12 mouse cellular contexts compared by ENCODE assay signal in genomic region chr1:30930823-30931222, GRCm38 (mm10). TPM values are rescaled to one million over a fixed set of nuclear protein-coding genes. Genes with fewer than 3 reads are reported as not detected.
DNase-seq lines count a peak whose midpoint lies in the region; ATAC-seq and TF ChIP-seq lines count a peak whose summit lies in the region.
"Had no signal": no experiment of that assay in that cellular context is flagged by ENCODE, and none has a peak within 500 bp of the region (broad histone marks: within the 10 kb centered on the region; RNA-seq: fewer than 3 reads in every experiment).

No protein-coding gene starts in this region.

- H3K36me3 ChIP-seq in kidney, postnatal 0 days (ENCODE audit: insufficient read depth, low read length): no peaks in the 10 kb centered on the region
- no peaks in the 10 kb centered on the region for H3K36me3 ChIP-seq in kidney, embryonic 16.5 days (ENCODE audit: insufficient read depth, low read length)
- no peaks in the 10 kb centered on the region for H3K36me3 ChIP-seq in midbrain, postnatal 0 days (ENCODE audit: insufficient read depth, low read length)
- no peaks in the 10 kb centered on the region for H3K36me3 ChIP-seq in midbrain, embryonic 13.5 days
- no peaks in the 10 kb centered on the region for H3K36me3 ChIP-seq in forebrain, embryonic 16.5 days (ENCODE audit: control insufficient read depth, insufficient read depth)
- H3K36me3 ChIP-seq: forebrain, embryonic 15.5 days; heart, embryonic 12.5 days; midbrain, embryonic 12.5 days had no signal

- 57% methylated on average over 2 of the region's 2 CpGs for WGBS in kidney, postnatal 0 days
- 77% methylated on average over 2 of the region's 2 CpGs for WGBS in kidney, embryonic 16.5 days
- 86% methylated on average over 2 of the region's 2 CpGs for WGBS in midbrain, postnatal 0 days
- WGBS in midbrain, embryonic 13.5 days: 66% methylated on average over 2 of the region's 2 CpGs
- WGBS in forebrain, embryonic 16.5 days: 73% methylated on average over 2 of the region's 2 CpGs

- no peak overlapping the region for H3K4me3 ChIP-seq in kidney, postnatal 0 days (replicated peaks; ENCODE audit: low read depth, low read length)
- H3K4me3 ChIP-seq in kidney, embryonic 16.5 days (ENCODE audit: low read length): no peak overlapping the region
- no peak overlapping the region for H3K4me3 ChIP-seq in midbrain, postnatal 0 days (ENCODE audit: low read depth, low read length)
- no peak overlapping the region for H3K4me3 ChIP-seq in midbrain, embryonic 13.5 days (replicated peaks)
- H3K4me3 ChIP-seq in forebrain, embryonic 16.5 days (replicated peaks; ENCODE audit: low read length): no peak overlapping the region
- H3K4me3 ChIP-seq: forebrain, embryonic 15.5 days; heart, embryonic 12.5 days; midbrain, embryonic 12.5 days had no signal

- peak; percentile 71 for TF ChIP-seq CTCF in kidney, postnatal 0 days (IDR thresholded peaks at IDR 0.05; ENCODE audit: low read depth)
- TF ChIP-seq CTCF in midbrain, postnatal 0 days (IDR thresholded peaks at IDR 0.05): peak; percentile 71

- no peak overlapping the region for H3K9ac ChIP-seq in kidney, postnatal 0 days (ENCODE audit: low read depth, low read length)
- no peak overlapping the region for H3K9ac ChIP-seq in kidney, embryonic 16.5 days (replicated peaks; ENCODE audit: low read length)
- H3K9ac ChIP-seq in midbrain, postnatal 0 days (replicated peaks; ENCODE audit: low read length, poor library complexity, severe bottlenecking): no peak overlapping the region
- H3K9ac ChIP-seq in midbrain, embryonic 13.5 days (replicated peaks): no peak overlapping the region
- H3K9ac ChIP-seq in forebrain, embryonic 16.5 days (replicated peaks; ENCODE audit: low read depth, low read length): no peak overlapping the region
- H3K9ac ChIP-seq: forebrain, embryonic 15.5 days; heart, embryonic 12.5 days; midbrain, embryonic 12.5 days had no signal

- H3K27ac ChIP-seq in kidney, postnatal 0 days: no peak overlapping the region
- no peak overlapping the region for H3K27ac ChIP-seq in kidney, embryonic 16.5 days (ENCODE audit: low read length)
- H3K27ac ChIP-seq in midbrain, postnatal 0 days (ENCODE audit: low read depth, low read length): no peak overlapping the region
- no peak overlapping the region for H3K27ac ChIP-seq in midbrain, embryonic 13.5 days
- H3K27ac ChIP-seq in forebrain, embryonic 16.5 days (ENCODE audit: low read length): no peak overlapping the region
- H3K27ac ChIP-seq: forebrain, embryonic 15.5 days; midbrain, embryonic 12.5 days had no signal

- ATAC-seq in kidney, postnatal 0 days (replicated peaks; ENCODE audit: low FRiP score, low read depth): no peak
- no peak for ATAC-seq in kidney, embryonic 16.5 days (ENCODE audit: low FRiP score, low TSS enrichment)
- ATAC-seq in midbrain, postnatal 0 days (ENCODE audit: low FRiP score): no peak
- ATAC-seq in midbrain, embryonic 13.5 days: no peak
- ATAC-seq in forebrain, embryonic 16.5 days: no peak
- ATAC-seq: forebrain, embryonic 15.5 days had no signal

- H3K27me3 ChIP-seq in kidney, postnatal 0 days (ENCODE audit: insufficient read depth, low read length): no peaks in the 10 kb centered on the region
- H3K27me3 ChIP-seq in kidney, embryonic 16.5 days (ENCODE audit: insufficient read depth, low read length): no peaks in the 10 kb centered on the region
- H3K27me3 ChIP-seq in midbrain, postnatal 0 days (ENCODE audit: insufficient read depth, low read length): no peaks in the 10 kb centered on the region
- H3K27me3 ChIP-seq in midbrain, embryonic 13.5 days: no peaks in the 10 kb centered on the region
- H3K27me3 ChIP-seq in forebrain, embryonic 16.5 days (replicated peaks; ENCODE audit: control insufficient read depth, insufficient read depth, low read length): no peaks in the 10 kb centered on the region
- H3K27me3 ChIP-seq: forebrain, embryonic 15.5 days; heart, embryonic 12.5 days; midbrain, embryonic 12.5 days had no signal

- H3K4me1 ChIP-seq in kidney, postnatal 0 days (replicated peaks; ENCODE audit: insufficient read depth, low read length): no peaks in the 10 kb centered on the region
- no peaks in the 10 kb centered on the region for H3K4me1 ChIP-seq in kidney, embryonic 16.5 days (ENCODE audit: insufficient read depth, low read length)
- H3K4me1 ChIP-seq in midbrain, postnatal 0 days (ENCODE audit: insufficient read depth, low read length): no peaks in the 10 kb centered on the region
- no peaks in the 10 kb centered on the region for H3K4me1 ChIP-seq in midbrain, embryonic 13.5 days (replicated peaks)
- H3K4me1 ChIP-seq in forebrain, embryonic 16.5 days (replicated peaks; ENCODE audit: control insufficient read depth, insufficient read depth, low read length): no peaks in the 10 kb centered on the region
- H3K4me1 ChIP-seq: forebrain, embryonic 15.5 days; heart, embryonic 12.5 days; midbrain, embryonic 12.5 days had no signal

- no peak overlapping the region for H3K4me2 ChIP-seq in kidney, postnatal 0 days (ENCODE audit: low read length)
- no peak overlapping the region for H3K4me2 ChIP-seq in kidney, embryonic 16.5 days (replicated peaks; ENCODE audit: low read depth, low read length)
- H3K4me2 ChIP-seq in midbrain, postnatal 0 days (ENCODE audit: low read depth, low read length, poor library complexity, severe bottlenecking): no peak overlapping the region
- no peak overlapping the region for H3K4me2 ChIP-seq in midbrain, embryonic 13.5 days (replicated peaks)
- H3K4me2 ChIP-seq in forebrain, embryonic 16.5 days (ENCODE audit: low read length): no peak overlapping the region
- H3K4me2 ChIP-seq: forebrain, embryonic 15.5 days; heart, embryonic 12.5 days; midbrain, embryonic 12.5 days had no signal

- H3K9me3 ChIP-seq in kidney, postnatal 0 days (replicated peaks; ENCODE audit: low read length): no peaks in the 10 kb centered on the region
- H3K9me3 ChIP-seq in kidney, embryonic 16.5 days (ENCODE audit: low read length): no peaks in the 10 kb centered on the region
- no peaks in the 10 kb centered on the region for H3K9me3 ChIP-seq in midbrain, postnatal 0 days (ENCODE audit: low read length)
- no peaks in the 10 kb centered on the region for H3K9me3 ChIP-seq in midbrain, embryonic 13.5 days
- no peaks in the 10 kb centered on the region for H3K9me3 ChIP-seq in forebrain, embryonic 16.5 days (ENCODE audit: control insufficient read depth, low read length)
- H3K9me3 ChIP-seq: forebrain, embryonic 15.5 days; heart, embryonic 12.5 days; midbrain, embryonic 12.5 days had no signal

- peak; percentile 44 for DNase-seq in kidney, postnatal 0 days (ENCODE audit: low spot score)
- DNase-seq in midbrain, postnatal 0 days (ENCODE audit: low spot score): peak; percentile 3
- DNase-seq in R1 (ENCODE audit: low read depth, low spot score): peak; percentile 81
- peak; percentile 29 to 42 for DNase-seq in kidney, postnatal 4 days

RNA-seq across cellular contexts. Expression of gene AC153137.1, which starts 46.9 kb away (rescaled TPM):
- polyA plus RNA-seq in kidney, postnatal 0 days (2015; fragmentation: Nextera tagmentation; extraction: Ambion mirVana): not detected in 2 replicates
- not detected in 2 replicates for polyA plus RNA-seq in kidney, embryonic 16.5 days (2015; fragmentation: Nextera tagmentation; extraction: Ambion mirVana)
- total RNA-seq in midbrain, postnatal 0 days (2014; rRNA removed): not detected in 2 replicates
- not detected in 2 replicates for polyA plus RNA-seq in midbrain, postnatal 0 days (2015; fragmentation: Nextera tagmentation; extraction: Ambion mirVana)
- not detected in 2 replicates for polyA plus RNA-seq in midbrain, embryonic 13.5 days (2015; fragmentation: Nextera tagmentation; extraction: Ambion mirVana)
- not detected in 2 replicates for polyA plus RNA-seq in forebrain, embryonic 16.5 days (2015; fragmentation: Nextera tagmentation; extraction: Ambion mirVana)
- total RNA-seq: liver, adult 2 months had no signal
- polyA plus RNA-seq: embryonic facial prominence, embryonic 11.5 days; forebrain, embryonic 15.5 days; heart, embryonic 12.5 days; liver, adult 2 months; midbrain, embryonic 12.5 days had no signal

RNA-seq across cellular contexts. Expression of gene Phf3, which starts 57.1 kb away (rescaled TPM):
- 29.8 and 30.9 TPM in 2 replicates for polyA plus RNA-seq in kidney, postnatal 0 days (2015; fragmentation: Nextera tagmentation; extraction: Ambion mirVana)
- 25.5 and 27.6 TPM in 2 replicates for polyA plus RNA-seq in kidney, embryonic 16.5 days (2015; fragmentation: Nextera tagmentation; extraction: Ambion mirVana)
- total RNA-seq in midbrain, postnatal 0 days (2014; rRNA removed): 57.7 and 82.2 TPM in 2 replicates
- polyA plus RNA-seq in midbrain, postnatal 0 days (2015; fragmentation: Nextera tagmentation; extraction: Ambion mirVana): 25.3 and 34.9 TPM in 2 replicates
- polyA plus RNA-seq in midbrain, embryonic 13.5 days (2015; fragmentation: Nextera tagmentation; extraction: Ambion mirVana): 38.4 and 54.3 TPM in 2 replicates
- 43.9 and 44.0 TPM in 2 replicates for polyA plus RNA-seq in forebrain, embryonic 16.5 days (2015; fragmentation: Nextera tagmentation; extraction: Ambion mirVana)

Comparison
In these comparisons a context has a peak if more than half of its experiments do, and no peak if none do; other contexts are left out.
1. DNase-seq: peak in every context shown above with its lines; median percentile 81 in R1; 44 in kidney, postnatal 0 days; 36 in kidney, postnatal 4 days; 3 in midbrain, postnatal 0 days.